Mouse (Mus musculus) megakaryocyte, embryonic 14.5 days (primary cell): ENCODE data around the gene Vax2. TPM values are rescaled to one million over a fixed set of nuclear protein-coding genes. Genes with fewer than 3 reads are reported as not detected.

Experiments used
- H3K27me3 ChIP-seq: replicated peaks from 2 replicates; pipeline ENCODE3; 2012; ENCODE audit warnings: inconsistent platforms
- H3K36me3 ChIP-seq: replicated peaks from 2 replicates; pipeline ENCODE3; 2012; ENCODE audit warnings: low read length, inconsistent platforms, mixed read lengths
- H3K4me1 ChIP-seq: 2 replicates; pipeline ENCODE4 v1.6.1; 2012; ENCODE audit warnings: inconsistent platforms
- H3K4me3 ChIP-seq: replicated peaks from 2 replicates; pipeline ENCODE3; 2012; ENCODE audit warnings: moderate library complexity, mild to moderate bottlenecking, inconsistent platforms
- H3K9me3 ChIP-seq: 2 replicates; pipeline ENCODE4 v1.6.1; 2012; ENCODE audit warnings: inconsistent platforms
- FLI1 ChIP-seq: IDR thresholded peaks from 2 replicates; pipeline ENCODE4 v1.6.1; 2012; ENCODE audit warnings: low read length, inconsistent platforms, mixed read lengths
- GATA1 ChIP-seq: IDR thresholded peaks from 3 replicates; pipeline ENCODE4 v1.6.1; 2012; ENCODE audit warnings: mixed read lengths, low read length, inconsistent platforms, borderline replicate concordance
- polyA plus RNA-seq: library from polyadenylated mRNA; stranded (reverse); fragments of >175 nt; gene quantifications from 2 replicates; pipeline ENCODE4 v1.2.3, GENCODE M21; 2012; ENCODE audit warnings: low replicate concordance; ENCODE audit not compliant: insufficient read depth

The Vax2 gene
- polyA plus RNA-seq, 1 experiment: 0.19 TPM

- Histone ChIP-seq H3K36me3 (no peaks in the 10 kb centered on the region), H3K27me3 (peaks cover 83% of the 10 kb centered on the region)
Observed at GRCm38 (mm10) chr6:83749286-83749685, 38.2 kb downstream of the Vax2 start.

DNA sequence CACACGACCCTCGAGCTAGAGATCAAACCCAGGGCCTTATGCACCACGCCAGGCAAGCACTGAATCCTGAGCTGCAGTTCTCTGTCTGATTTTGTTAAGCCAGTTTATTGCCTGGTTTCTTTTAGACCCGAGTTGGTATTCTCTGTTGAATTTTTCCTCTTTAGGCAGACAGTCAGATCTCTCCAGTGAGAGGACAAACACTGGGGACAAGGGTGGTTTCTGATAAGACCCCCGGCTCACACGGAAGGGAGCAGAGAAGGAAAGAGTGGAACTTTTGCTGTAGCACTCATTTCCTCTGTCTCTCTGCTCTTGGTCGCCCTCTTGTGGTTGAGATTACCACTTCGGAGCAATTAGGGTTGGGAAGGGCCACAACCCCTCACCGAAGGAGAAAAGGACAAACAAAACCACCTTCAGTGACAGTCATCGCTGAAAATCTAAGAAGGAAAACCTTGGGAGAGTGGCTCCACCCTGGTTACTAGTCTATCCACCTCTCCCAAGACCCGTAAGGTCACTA, 39.2 kb downstream of the Vax2 start:
- H3K36me3 ChIP-seq: no peaks in the 10 kb centered on the region
- TF ChIP-seq GATA1 (no peak), FLI1 (no peak)
- H3K9me3 ChIP-seq: no peaks in the 10 kb centered on the region
- peaks cover 17% of the 10 kb centered on the region for H3K4me1 ChIP-seq
- H3K4me3 ChIP-seq: peak overlapping the region; percentile 64
- H3K27me3 ChIP-seq: peaks cover 84% of the 10 kb centered on the region

More at GRCm38 (mm10) chr6:83749286-83749685, 38.2 kb downstream of the Vax2 start:
- H3K4me3 ChIP-seq: no peak overlapping the region
- no peak for TF ChIP-seq GATA1
- TF ChIP-seq FLI1: no peak
- H3K4me1 ChIP-seq: peaks cover 17% of the 10 kb centered on the region
- no peaks in the 10 kb centered on the region for H3K9me3 ChIP-seq

DNA sequence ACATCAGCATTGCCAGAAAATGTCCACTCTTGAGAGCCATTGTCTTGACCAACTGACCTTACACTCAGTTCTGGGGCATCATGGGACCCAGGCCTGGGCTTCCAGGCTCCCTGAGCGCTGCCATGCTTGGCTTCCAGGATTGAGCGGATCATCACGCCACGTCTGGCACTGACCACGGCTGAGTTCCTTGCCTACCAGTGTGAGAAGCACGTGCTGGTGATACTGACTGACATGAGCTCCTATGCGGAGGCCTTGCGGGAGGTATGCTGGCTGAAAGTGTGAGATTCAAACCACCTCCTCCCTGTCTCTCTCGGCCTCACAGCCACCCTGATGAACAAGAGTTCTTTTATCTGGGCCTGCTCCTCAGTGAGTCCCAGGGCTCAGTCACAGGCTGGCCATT, 45.0 kb downstream of the Vax2 start:
- Histone ChIP-seq H3K36me3 (no peaks in the 10 kb centered on the region), H3K9me3 (no peaks in the 10 kb centered on the region), H3K4me1 (peaks cover 7% of the 10 kb centered on the region), H3K4me3 (no peak overlapping the region), H3K27me3 (peaks cover 85% of the 10 kb centered on the region)
- no peak for TF ChIP-seq FLI1
- TF ChIP-seq GATA1: no peak

DNA sequence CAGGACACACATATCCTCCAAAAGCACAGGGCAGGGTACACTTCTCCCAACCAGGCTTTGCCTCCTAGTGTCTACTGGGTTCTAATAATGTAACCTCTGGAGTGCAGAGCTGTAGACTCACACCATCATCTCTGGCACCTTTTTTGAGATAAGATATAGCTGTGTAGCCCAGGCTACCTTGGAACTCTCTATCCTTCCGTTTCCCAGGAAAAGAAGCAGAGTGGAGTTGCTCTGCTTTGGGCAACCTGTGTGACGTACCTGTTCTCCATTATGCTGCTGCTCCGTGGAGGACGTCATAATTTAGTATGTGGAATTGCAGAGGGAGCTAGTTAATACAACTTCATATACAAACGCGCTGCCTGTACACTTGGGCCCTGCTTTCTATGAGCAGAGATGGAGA, 51.3 kb downstream of the Vax2 start, which contains the start of gene Ankrd53:
TSS of gene Ankrd53 (plus strand) at position 301 of the 400 bp plus-strand sequence.
- Histone ChIP-seq H3K9me3 (no peaks in the 10 kb centered on the region), H3K36me3 (peaks cover 18% of the 10 kb centered on the region), H3K4me1 (peaks cover 16% of the 10 kb centered on the region), H3K27me3 (peaks cover 67% of the 10 kb centered on the region), H3K4me3 (peak within 1 kb of the TSS; percentile 51)
- TF ChIP-seq FLI1: no peak
- no peak for TF ChIP-seq GATA1

GRCm38 (mm10) chr6:83762880-83763431, 51.9 kb downstream of the Vax2 start:
- Histone ChIP-seq H3K9me3 (no peaks in the 10 kb centered on the region), H3K4me3 (peak overlapping the region; percentile 51), H3K36me3 (peaks cover 23% of the 10 kb centered on the region), H3K27me3 (peaks cover 61% of the 10 kb centered on the region), H3K4me1 (peaks cover 13% of the 10 kb centered on the region)
- TF ChIP-seq FLI1 (no peak), GATA1 (no peak)

- H3K9me3 ChIP-seq: no peaks in the 10 kb centered on the region
- no peak overlapping the region for H3K4me3 ChIP-seq
- peaks cover 32% of the 10 kb centered on the region for H3K4me1 ChIP-seq
- peaks cover 30% of the 10 kb centered on the region for H3K27me3 ChIP-seq
- TF ChIP-seq GATA1 (no peak), FLI1 (no peak)
- H3K36me3 ChIP-seq: peaks cover 63% of the 10 kb centered on the region
Observed at GRCm38 (mm10) chr6:83766982-83767381, 55.9 kb downstream of the Vax2 start.

DNA sequence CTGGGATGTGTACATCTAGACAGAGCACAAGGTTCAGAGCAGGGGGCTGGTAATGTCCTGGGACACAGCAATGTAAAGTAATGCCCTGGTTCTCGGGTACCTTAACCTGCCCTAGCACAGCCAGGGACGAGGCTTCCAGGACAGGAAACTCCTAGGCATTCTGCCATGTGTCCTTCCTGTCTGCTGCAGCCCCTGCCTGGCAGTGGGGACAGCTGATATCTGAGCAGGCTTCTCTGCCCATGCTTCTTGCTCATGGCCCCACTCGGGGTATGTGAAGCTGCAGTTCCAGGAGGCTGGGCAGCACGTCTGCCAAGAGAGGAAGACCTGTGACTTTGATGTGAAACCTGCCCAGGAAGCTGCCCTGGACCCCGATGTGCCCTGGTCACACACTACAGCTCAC, 57.4 kb downstream of the Vax2 start:
- Histone ChIP-seq H3K9me3 (no peaks in the 10 kb centered on the region), H3K27me3 (peaks cover 15% of the 10 kb centered on the region), H3K4me3 (no peak overlapping the region), H3K4me1 (peaks cover 32% of the 10 kb centered on the region), H3K36me3 (peaks cover 77% of the 10 kb centered on the region)
- TF ChIP-seq FLI1 (no peak), GATA1 (no peak)

- Histone ChIP-seq H3K36me3 (peaks cover 49% of the 10 kb centered on the region), H3K9me3 (no peaks in the 10 kb centered on the region), H3K27me3 (no peaks in the 10 kb centered on the region), H3K4me3 (peak overlapping the region; percentile 98), H3K4me1 (peaks cover 53% of the 10 kb centered on the region)
- TF ChIP-seq FLI1 (no peak), GATA1 (no peak)
Observed at GRCm38 (mm10) chr6:83774126-83774525, 63.1 kb downstream of the Vax2 start.

- H3K4me1 ChIP-seq: peaks cover 45% of the 10 kb centered on the region
- H3K36me3 ChIP-seq: peaks cover 41% of the 10 kb centered on the region
- TF ChIP-seq FLI1 (no peak), GATA1 (no peak)
- peaks cover 4% of the 10 kb centered on the region; the same call in 1 of the 2 replicates for H3K9me3 ChIP-seq
- peaks cover 8% of the 10 kb centered on the region for H3K27me3 ChIP-seq
- H3K4me3 ChIP-seq: peak overlapping the region; percentile 98
Observed at GRCm38 (mm10) chr6:83774781-83775563, 63.9 kb downstream of the Vax2 start.

DNA sequence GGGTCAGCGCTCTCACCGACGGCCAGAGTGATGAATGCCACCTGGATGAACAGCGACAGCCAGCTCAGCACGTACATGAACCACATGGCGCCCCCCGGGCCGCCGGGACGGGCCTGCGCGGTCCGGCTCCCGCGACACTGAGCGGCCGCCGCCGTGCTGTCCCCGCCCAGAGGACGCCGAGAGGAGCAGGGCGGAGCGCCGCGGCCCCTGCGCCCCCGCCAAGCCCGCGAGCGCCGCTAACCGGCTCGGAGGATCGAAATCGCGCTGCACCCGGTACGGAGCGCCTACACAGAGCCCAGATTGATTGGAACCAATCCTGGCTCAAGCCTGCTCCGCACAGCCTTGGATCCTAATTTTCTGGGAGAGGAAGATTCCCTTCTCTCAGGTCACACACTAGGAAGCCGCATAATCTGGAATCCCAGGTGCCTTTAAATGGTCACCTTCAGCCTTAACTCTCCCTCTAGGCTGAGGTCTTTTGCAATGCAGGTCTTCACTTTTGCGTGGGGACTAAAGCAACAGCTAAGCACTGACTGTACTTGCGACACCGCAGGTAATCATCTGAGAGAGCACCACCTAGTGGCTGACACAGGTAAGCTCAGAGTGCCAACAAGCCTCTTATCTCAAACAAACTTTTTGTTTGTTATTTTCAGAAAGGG, 64.7 kb downstream of the Vax2 start, which contains the start of gene Tex261:
TSS of gene Tex261 (minus strand) at position 176 of the 656 bp plus-strand sequence.
- Histone ChIP-seq H3K36me3 (peaks cover 33% of the 10 kb centered on the region), H3K9me3 (peaks cover 5% of the 10 kb centered on the region; the same call in 1 of the 2 replicates), H3K4me1 (peaks cover 41% of the 10 kb centered on the region), H3K27me3 (peaks cover 16% of the 10 kb centered on the region), H3K4me3 (peak within 1 kb of the TSS; percentile 98)
- no peak for TF ChIP-seq GATA1
- no peak for TF ChIP-seq FLI1
